Mouse (Mus musculus) heart, embryonic 12.5 days (tissue): Measurements from ENCODE around the gene Cnksr3. TPM values are rescaled to one million over a fixed set of nuclear protein-coding genes. Genes with fewer than 3 reads are reported as not detected.

Source experiments
- ATAC-seq: fragments of 200-750 bp; cut with Nextera tagmentation; 2 replicates; pipeline ENCODE4 v1.8.0; 2017; ENCODE audit warnings: moderate TSS enrichment, moderate library complexity; ENCODE audit not compliant: insufficient number of reproducible peaks, low FRiP score
- H3K27ac ChIP-seq: fragments of 300-500 bp; sonication (generic); 2 replicates; pipeline ENCODE4 v1.5.1; 2016; ENCODE audit warnings: mild to moderate bottlenecking, moderate library complexity; ENCODE audit not compliant: poor library complexity, severe bottlenecking
- H3K27me3 ChIP-seq: fragments of 300-500 bp; sonication (generic); replicated peaks from 2 replicates; pipeline ENCODE4 v1.6.1; 2016; ENCODE audit warnings: mild to moderate bottlenecking, moderate library complexity
- H3K36me3 ChIP-seq: fragments of 300-500 bp; sonication (generic); 2 replicates; pipeline ENCODE4 v1.6.1; 2016; ENCODE audit warnings: mild to moderate bottlenecking, moderate library complexity
- H3K4me1 ChIP-seq: fragments of 300-500 bp; sonication (generic); replicated peaks from 2 replicates; pipeline ENCODE4 v1.6.1; 2016; ENCODE audit warnings: mild to moderate bottlenecking
- H3K4me2 ChIP-seq: fragments of 300-500 bp; sonication (generic); 2 replicates; pipeline ENCODE4 v1.6.1; 2016; ENCODE audit warnings: mild to moderate bottlenecking, moderate library complexity
- H3K4me3 ChIP-seq: fragments of 300-500 bp; sonication (generic); 2 replicates; pipeline ENCODE4 v1.5.1; 2016; ENCODE audit warnings: mild to moderate bottlenecking
- H3K9ac ChIP-seq: fragments of 300-500 bp; sonication (generic); 2 replicates; pipeline ENCODE4 v1.6.1; 2016; ENCODE audit warnings: mild to moderate bottlenecking, moderate library complexity
- H3K9me3 ChIP-seq: fragments of 300-500 bp; sonication (generic); replicated peaks from 2 replicates; pipeline ENCODE4 v1.6.1; 2016; ENCODE audit warnings: mild to moderate bottlenecking, moderate library complexity
- WGBS: fragments of 180-500 bp; shearing (Covaris S2); methylation state at CpG from one replicate; pipeline ENCODE4 v1.1.7; 2016; 5-methylcytosine and 5-hydroxymethylcytosine counted together
- polyA plus RNA-seq: library from polyadenylated mRNA; unstranded; fragments of >200 nt; fragmentation: Nextera tagmentation; extraction: Ambion mirVana; gene quantifications from 2 replicates; pipeline ENCODE4 v1.2.1, GENCODE M21; 2016

Gene Cnksr3
- polyA plus RNA-seq, 1 experiment from 2014 or later, result 7.0 TPM

DNA sequence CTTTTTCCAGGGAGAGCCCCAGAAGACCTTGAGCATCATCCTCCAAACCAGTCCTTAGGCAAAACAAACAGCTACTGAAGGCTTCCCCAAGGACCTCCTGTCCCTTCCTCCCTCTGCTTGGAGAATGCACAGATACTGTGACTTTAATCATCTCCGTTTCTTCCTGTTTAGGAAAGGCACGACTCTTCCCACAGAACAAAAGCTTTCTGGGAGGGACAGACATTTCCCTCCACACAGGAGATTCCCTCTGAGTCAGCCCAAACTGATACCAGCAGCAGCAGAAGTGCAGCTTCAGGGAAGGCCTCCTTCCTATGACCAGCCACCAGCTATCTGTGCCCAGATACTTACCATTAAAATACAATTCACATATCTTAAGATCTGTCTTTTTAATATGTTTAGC is 37.6 kb downstream of the Cnksr3 start:
- H3K27ac ChIP-seq, result no peak overlapping the region

DNA sequence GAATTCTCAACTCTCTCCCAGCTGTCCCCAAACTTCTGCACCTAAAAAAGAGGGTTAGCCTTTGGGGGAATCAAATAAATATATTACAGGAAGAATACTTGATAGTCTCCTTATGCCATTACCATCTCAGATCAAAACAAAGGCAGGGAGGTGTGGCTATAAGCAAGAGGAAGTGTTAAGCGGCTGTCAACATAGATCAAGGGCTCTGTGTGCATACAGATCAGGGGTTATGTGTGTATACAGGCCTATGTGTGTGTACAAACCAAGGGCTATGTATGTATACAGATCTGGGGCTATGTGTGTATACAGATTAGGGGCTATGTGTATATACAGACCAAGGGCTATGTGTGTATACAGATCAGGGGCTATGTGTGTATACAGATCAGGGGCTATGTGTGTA is 38.9 kb downstream of the Cnksr3 start:
- Histone ChIP-seq H3K4me1 (peaks cover 6% of the 10 kb centered on the region; the same call in 1 of the 2 replicates), H3K9me3 (no peaks in the 10 kb centered on the region), H3K36me3 (no peaks in the 10 kb centered on the region), H3K9ac (no peak overlapping the region), H3K4me3 (no peak overlapping the region), H3K27me3 (no peaks in the 10 kb centered on the region), H3K4me2 (no peak overlapping the region), H3K27ac (no peak overlapping the region)
- 74% methylated on average over 1 of the region's 1 CpGs for WGBS
- ATAC-seq, result no peak

More for the DNA sequence above, 37.6 kb downstream of the Cnksr3 start:
- Histone ChIP-seq H3K36me3 (no peaks in the 10 kb centered on the region), H3K4me3 (no peak overlapping the region), H3K9me3 (no peaks in the 10 kb centered on the region), H3K4me1 (peaks cover 10% of the 10 kb centered on the region; the same call in 1 of the 2 replicates), H3K4me2 (no peak overlapping the region), H3K9ac (no peak overlapping the region), H3K27me3 (no peaks in the 10 kb centered on the region)
- no peak for ATAC-seq
- 35% methylated on average over 2 of the region's 2 CpGs for WGBS

DNA sequence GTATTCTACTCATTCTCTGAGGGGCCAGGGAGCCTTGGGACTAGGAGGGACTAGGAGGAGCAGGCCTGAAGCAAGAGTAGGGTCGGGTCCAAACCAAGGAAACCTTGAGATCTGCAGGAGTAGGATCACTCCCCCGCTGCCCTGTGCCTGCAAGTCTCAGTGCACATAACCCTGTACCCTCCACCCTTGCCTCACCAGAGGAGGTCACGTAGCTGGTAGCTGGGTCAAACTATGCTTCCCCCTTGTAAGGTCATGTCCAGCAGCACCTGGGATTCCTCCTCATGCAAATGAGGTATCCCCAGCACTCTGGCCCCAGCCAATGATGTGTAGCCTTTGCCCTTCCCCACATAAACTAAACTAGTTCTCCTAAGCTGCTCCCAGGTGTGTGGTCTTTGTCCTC is 41.6 kb downstream of the Cnksr3 start:
- no peak for ATAC-seq
- no peak overlapping the region for H3K27ac ChIP-seq

DNA sequence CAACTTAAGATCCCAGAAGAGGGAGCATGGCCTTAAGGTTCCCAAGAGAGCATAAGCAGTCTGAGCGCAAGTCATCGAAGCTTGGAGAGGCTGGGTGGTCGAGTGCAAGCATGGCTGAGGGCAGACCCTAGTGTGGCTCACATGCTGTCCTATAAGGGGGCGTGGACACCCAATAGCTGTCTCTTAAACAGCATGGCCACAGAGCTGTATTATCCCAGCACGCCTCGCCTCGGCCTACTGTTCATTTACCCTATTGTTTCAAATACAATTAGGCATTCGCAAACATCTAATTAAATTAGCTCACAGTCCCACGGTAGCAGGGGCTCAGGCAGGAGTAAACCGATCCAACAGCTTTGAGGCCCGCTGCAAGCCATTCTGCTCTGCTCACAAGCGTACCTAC is 49.0 kb downstream of the Cnksr3 start:
- Histone ChIP-seq H3K9me3 (no peaks in the 10 kb centered on the region), H3K36me3 (peaks cover 3% of the 10 kb centered on the region; the same call in 1 of the 2 replicates), H3K27ac (no peak overlapping the region), H3K4me2 (no peak overlapping the region), H3K4me1 (peaks cover 19% of the 10 kb centered on the region), H3K4me3 (no peak overlapping the region), H3K9ac (no peak overlapping the region), H3K27me3 (no peaks in the 10 kb centered on the region)
- 86% methylated on average over 12 of the region's 12 CpGs for WGBS
- no peak for ATAC-seq

More for the DNA sequence above, 41.6 kb downstream of the Cnksr3 start:
- Histone ChIP-seq H3K4me1 (peaks cover 6% of the 10 kb centered on the region; the same call in 1 of the 2 replicates), H3K36me3 (no peaks in the 10 kb centered on the region), H3K4me2 (no peak overlapping the region), H3K9ac (no peak overlapping the region), H3K9me3 (no peaks in the 10 kb centered on the region), H3K27me3 (no peaks in the 10 kb centered on the region), H3K4me3 (no peak overlapping the region)
- WGBS, result 89% methylated on average over 3 of the region's 3 CpGs

DNA sequence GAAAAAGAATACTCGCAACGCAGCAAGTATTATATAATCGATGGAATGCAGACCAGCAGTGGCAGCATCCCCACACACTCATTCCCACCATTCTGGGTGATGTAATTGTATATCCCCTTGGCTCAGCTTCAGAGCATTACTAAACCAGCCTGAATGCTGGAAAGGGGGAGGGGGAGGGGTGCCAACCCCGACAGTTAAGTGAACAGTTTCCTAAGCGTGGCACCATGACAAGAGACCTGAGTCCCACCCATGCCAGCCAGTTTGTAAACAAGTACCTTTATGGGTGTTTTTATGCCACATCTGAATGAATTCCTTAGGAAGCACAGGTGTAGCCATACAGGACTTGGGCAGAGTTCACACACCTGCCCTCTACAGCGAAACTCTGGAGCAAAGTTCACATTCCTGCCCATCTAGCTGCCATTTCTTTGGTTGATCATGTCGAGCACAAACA is 53.0 kb downstream of the Cnksr3 start:
- ATAC-seq, result peak; percentile 60; the same call in 1 of the 2 replicates
- Histone ChIP-seq H3K9ac (no peak overlapping the region; the same call in 1 of the 2 replicates), H3K4me2 (peak overlapping the region; percentile 54), H3K4me3 (peak overlapping the region; percentile 15; the same call in 1 of the 2 replicates), H3K27me3 (no peaks in the 10 kb centered on the region), H3K36me3 (peaks cover 5% of the 10 kb centered on the region; the same call in 1 of the 2 replicates), H3K27ac (peak overlapping the region; percentile 84), H3K9me3 (no peaks in the 10 kb centered on the region), H3K4me1 (peaks cover 23% of the 10 kb centered on the region)
- WGBS, result 47% methylated on average over 7 of the region's 7 CpGs

DNA sequence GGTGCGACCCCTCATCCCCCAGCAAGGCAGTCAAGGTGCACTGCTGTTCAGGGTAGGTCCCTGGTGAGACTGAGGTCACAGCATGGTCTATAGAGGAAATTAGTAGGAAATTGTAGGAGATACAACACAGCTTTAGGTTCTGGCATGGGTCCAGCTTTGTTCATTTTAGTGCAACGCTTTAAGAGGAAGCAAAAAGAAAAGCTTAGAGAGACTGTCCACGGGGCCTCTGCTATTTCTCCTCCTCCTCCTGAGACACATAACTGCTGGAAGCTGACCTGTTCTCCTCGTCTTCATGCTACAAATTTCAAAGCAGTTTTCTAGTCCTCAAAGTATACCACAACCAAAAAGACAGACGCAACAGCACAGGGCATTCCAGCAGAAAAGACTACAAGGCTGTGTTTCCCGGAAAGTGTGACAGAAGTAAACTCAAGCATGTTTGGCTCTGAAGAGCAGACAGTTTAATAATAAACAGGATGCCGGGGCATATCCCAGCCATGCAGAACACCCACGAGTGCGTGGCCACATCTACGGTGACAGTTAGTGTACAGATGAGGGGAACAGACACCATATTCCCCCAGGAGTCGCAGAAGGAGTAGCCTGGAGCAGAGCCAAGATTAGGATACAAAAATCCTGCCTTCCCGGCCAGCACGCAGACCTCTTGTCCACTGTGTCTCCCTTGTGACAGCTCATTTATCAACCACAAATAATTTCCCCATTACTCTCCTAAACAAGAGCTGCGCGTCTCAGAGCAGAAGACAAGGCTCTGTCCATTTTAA is 53.6 kb downstream of the Cnksr3 start:
- peaks cover 20% of the 10 kb centered on the region for H3K4me1 ChIP-seq
- H3K4me2 ChIP-seq, result peak overlapping the region; percentile 54
- H3K4me3 ChIP-seq, result peak overlapping the region; percentile 15; the same call in 1 of the 2 replicates
- peak; percentile 58; the same call in 1 of the 2 replicates for ATAC-seq
- no peaks in the 10 kb centered on the region for H3K27me3 ChIP-seq
- H3K9ac ChIP-seq, result no peak overlapping the region
- H3K27ac ChIP-seq, result peak overlapping the region; percentile 84
- WGBS, result 34% methylated on average over 15 of the region's 15 CpGs
- no peaks in the 10 kb centered on the region for H3K9me3 ChIP-seq
- peaks cover 6% of the 10 kb centered on the region; the same call in 1 of the 2 replicates for H3K36me3 ChIP-seq

DNA sequence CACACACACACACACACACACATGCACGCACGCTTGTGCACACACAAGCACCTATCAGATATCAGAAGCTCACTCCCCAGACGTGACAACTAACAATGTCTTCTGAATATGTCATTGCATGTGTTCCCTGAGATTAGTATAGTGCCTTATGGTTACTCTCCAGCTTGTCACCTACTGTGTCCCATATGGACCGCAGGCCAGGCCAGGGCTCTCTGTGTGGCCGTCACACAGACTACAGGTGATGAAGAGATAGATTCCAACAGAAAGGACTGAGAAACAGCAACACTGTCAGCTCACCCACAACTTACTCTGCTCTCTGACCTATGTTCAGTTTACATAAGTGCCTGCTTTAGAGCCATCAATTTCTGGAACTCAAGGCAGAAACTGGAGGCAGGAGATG is 57.2 kb downstream of the Cnksr3 start:
- H3K4me1 ChIP-seq, result peaks cover 20% of the 10 kb centered on the region

DNA sequence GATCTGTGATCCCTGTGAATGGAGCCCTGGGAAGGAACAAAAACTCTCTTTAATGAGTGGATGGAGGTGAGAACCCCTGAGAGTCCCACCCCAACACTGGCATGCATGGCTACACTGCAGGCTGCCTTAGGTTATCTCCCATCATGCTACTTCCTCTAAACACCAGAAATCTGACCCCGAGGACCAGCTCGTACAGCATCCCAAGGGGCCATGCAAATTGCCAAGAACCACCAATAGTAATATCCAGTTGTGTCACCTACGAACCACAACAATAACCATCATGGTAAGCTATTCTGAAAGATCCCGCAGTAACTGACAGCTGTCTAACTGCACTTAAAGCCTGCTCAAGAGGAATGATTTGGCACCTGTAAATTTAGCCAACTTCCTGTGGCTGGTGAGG is 59.1 kb downstream of the Cnksr3 start:
- no peak overlapping the region for H3K4me3 ChIP-seq
- H3K9ac ChIP-seq, result no peak overlapping the region
- H3K4me2 ChIP-seq, result no peak overlapping the region
- H3K9me3 ChIP-seq, result no peaks in the 10 kb centered on the region
- peaks cover 9% of the 10 kb centered on the region; the same call in 1 of the 2 replicates for H3K4me1 ChIP-seq
- peaks cover 7% of the 10 kb centered on the region; the same call in 1 of the 2 replicates for H3K36me3 ChIP-seq
- H3K27ac ChIP-seq, result no peak overlapping the region
- WGBS, result 76% methylated on average over 4 of the region's 4 CpGs
- no peaks in the 10 kb centered on the region for H3K27me3 ChIP-seq
- ATAC-seq, result no peak

More for the DNA sequence above, 57.2 kb downstream of the Cnksr3 start:
- no peaks in the 10 kb centered on the region for H3K9me3 ChIP-seq
- no peak for ATAC-seq
- no peak overlapping the region for H3K4me2 ChIP-seq
- no peak overlapping the region for H3K4me3 ChIP-seq
- no peak overlapping the region for H3K27ac ChIP-seq
- no peaks in the 10 kb centered on the region for H3K27me3 ChIP-seq
- H3K36me3 ChIP-seq, result peaks cover 7% of the 10 kb centered on the region; the same call in 1 of the 2 replicates
- 86% methylated on average over 5 of the region's 5 CpGs for WGBS
- no peak overlapping the region for H3K9ac ChIP-seq

DNA sequence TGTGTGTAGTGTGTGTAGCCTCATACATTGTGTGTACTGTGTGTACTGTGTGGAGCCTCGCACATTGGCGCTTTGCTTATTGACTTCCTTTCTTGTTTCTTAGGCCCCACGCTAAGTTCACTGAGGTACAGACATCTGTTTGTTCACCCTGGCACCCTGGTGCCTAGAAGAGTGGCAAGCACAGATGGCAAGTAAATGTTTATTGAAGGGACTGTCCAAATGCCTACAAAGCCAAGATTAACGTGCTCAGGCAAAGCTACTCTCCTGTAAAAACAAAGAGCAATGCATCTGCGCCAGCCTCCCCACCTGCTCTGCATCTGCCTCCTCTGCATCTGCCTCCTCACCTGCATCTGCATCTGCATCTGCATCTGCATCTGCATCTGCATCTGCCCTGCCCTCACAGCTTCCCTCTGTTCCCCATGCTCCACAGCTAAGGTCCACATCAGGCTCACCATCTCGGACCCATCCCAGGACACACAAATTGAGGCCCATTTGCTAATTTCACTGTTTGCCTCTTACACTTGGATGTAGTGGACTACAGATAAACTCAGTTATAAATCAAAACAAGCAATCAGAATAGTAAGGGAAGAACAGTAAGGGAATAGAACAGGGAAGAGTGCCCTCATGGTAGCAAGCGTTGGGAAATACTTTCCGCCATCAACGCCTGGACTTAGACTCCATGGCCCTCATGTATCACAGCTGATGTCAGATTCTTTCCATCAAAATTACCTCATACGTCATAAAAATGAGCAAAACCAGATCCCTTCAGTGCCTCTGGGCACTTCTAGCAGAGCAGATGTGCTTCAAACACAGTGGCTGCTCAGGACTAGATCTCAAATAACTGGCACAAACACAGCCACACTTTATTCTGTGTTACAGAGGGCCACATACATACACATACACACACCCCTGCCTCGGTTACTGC is 62.1 kb downstream of the Cnksr3 start:
- 82% methylated on average over 11 of the region's 11 CpGs for WGBS
- ATAC-seq, result no peak
- no peak overlapping the region for H3K27ac ChIP-seq

DNA sequence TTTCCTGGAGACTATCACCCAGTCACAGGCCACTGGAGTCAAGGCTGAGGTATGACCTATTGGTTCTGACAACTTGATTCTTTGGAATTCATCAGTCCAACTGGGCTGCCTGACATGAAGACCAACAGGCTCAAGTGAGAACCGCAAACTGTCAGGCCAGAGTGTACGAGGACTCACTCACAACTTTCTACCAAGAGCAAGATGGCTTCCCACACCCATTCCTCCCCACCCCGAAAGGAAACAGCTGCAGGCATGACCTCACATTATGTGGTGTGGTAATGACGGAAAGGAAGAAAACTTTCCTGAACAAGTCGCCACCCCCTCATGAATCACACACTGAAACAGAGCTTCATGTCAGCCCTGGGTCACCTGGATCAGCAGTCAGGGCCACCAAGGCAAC is 66.4 kb downstream of the Cnksr3 start:
- H3K36me3 ChIP-seq, result no peaks in the 10 kb centered on the region
- 78% methylated on average over 5 of the region's 5 CpGs for WGBS
- no peak for ATAC-seq
- H3K9ac ChIP-seq, result no peak overlapping the region
- no peak overlapping the region for H3K4me3 ChIP-seq
- no peak overlapping the region for H3K4me2 ChIP-seq
- H3K27ac ChIP-seq, result no peak overlapping the region
- no peaks in the 10 kb centered on the region for H3K9me3 ChIP-seq
- peaks cover 24% of the 10 kb centered on the region for H3K4me1 ChIP-seq
- no peaks in the 10 kb centered on the region for H3K27me3 ChIP-seq

More for the DNA sequence above, 62.1 kb downstream of the Cnksr3 start:
- Histone ChIP-seq H3K4me2 (no peak overlapping the region), H3K4me1 (peaks cover 9% of the 10 kb centered on the region; the same call in 1 of the 2 replicates), H3K36me3 (peaks cover 7% of the 10 kb centered on the region; the same call in 1 of the 2 replicates), H3K4me3 (no peak overlapping the region), H3K9ac (no peak overlapping the region), H3K27me3 (no peaks in the 10 kb centered on the region), H3K9me3 (no peaks in the 10 kb centered on the region)
